Mouse (Mus musculus) olfactory bulb, adult 2 months (tissue): ENCODE data around the gene Pde5a.

Experiments
- CTCF ChIP-seq: fragments of 200-500 bp; IDR thresholded peaks from 2 replicates; pipeline ENCODE4 v1.5.1; 2012; ENCODE audit warnings: low read depth, mild to moderate bottlenecking, low read length, moderate library complexity; ENCODE audit not compliant: insufficient read depth
- POLR2A ChIP-seq: fragments of 200-500 bp; IDR thresholded peaks from 2 replicates; pipeline ENCODE4 v1.6.1; 2012; ENCODE audit warnings: mild to moderate bottlenecking, low read depth, low read length, moderate library complexity; ENCODE audit not compliant: insufficient read depth

- TF ChIP-seq CTCF, result no peak
- no peak for TF ChIP-seq POLR2A
Measured at GRCm38 (mm10) chr3:122682352-122682751, 46.4 kb upstream of the Pde5a start.
